Mouse (Mus musculus) cerebellum, adult 2 months (tissue): ENCODE measurements at regions not wholly inside any gene's neighbourhood (a gene's known extent, or its start where the extent isn't known, plus 50 kb on each side); places are given as distances from the start of the nearest gene placed in this dataset.

Source experiments
- DNase-seq, 2 experiments: peaks; one replicate each; pipeline ENCODE4 v3.0.0; 2021
- H3K27ac ChIP-seq: fragments of 200-500 bp; 2 replicates; pipeline ENCODE4 v1.5.1; 2012; ENCODE audit warnings: low read length, control low read depth, inconsistent platforms; ENCODE audit not compliant: insufficient read depth
- H3K27me3 ChIP-seq: fragments of 200-500 bp; 2 replicates; pipeline ENCODE4 v1.6.1; 2012; ENCODE audit warnings: inconsistent platforms, mild to moderate bottlenecking, low read length, moderate library complexity; ENCODE audit not compliant: control insufficient read depth, insufficient read depth
- H3K4me1 ChIP-seq: fragments of 200-500 bp; 2 replicates; pipeline ENCODE4 v1.6.1; 2011; ENCODE audit warnings: low read length; ENCODE audit not compliant: control insufficient read depth, insufficient read depth
- H3K4me3 ChIP-seq: fragments of 200-500 bp; replicated peaks from 2 replicates; pipeline ENCODE3; 2011; ENCODE audit warnings: mild to moderate bottlenecking, low read depth, low read length, control low read depth; ENCODE audit not compliant: insufficient read depth
- CTCF ChIP-seq: fragments of 200-500 bp; IDR thresholded peaks from 2 replicates; pipeline ENCODE4 v1.5.1; 2011; ENCODE audit warnings: low read depth, mild to moderate bottlenecking, control low read depth, low read length, moderate library complexity, borderline replicate concordance; ENCODE audit not compliant: insufficient read depth
- POLR2A ChIP-seq: fragments of 200-500 bp; IDR thresholded peaks from 2 replicates; pipeline ENCODE4 v1.6.1; 2011; ENCODE audit warnings: low read length, control low read depth, borderline replicate concordance; ENCODE audit not compliant: insufficient read depth

DNA sequence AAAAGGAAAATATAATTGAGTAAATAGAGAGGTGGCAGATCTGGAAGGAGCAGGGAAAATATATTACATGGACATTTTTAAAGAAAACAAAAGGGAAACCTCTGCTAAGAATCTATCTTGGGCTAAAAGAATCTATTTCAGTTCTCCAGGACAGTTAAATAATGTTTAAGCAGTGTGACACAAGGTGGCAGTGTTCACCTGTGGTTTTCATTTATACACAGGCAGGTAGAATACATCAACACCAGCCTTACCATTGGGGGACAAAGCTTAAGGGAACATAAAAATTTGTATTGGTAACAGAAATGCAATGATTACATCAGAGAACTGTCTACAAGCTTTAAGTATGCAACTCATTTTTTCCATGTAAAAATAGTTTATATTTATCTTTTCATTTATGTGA is 78.2 kb upstream of the Cldn34d start:
- H3K4me3 ChIP-seq: no peak overlapping the region
- peak; percentile 7 to 18 for DNase-seq
- H3K27ac ChIP-seq: no peak overlapping the region
- TF ChIP-seq POLR2A: no peak
- peak; percentile 35; the same call in 1 of the 2 replicates for TF ChIP-seq CTCF
- no peaks in the 10 kb centered on the region for H3K4me1 ChIP-seq
- H3K27me3 ChIP-seq: no peaks in the 10 kb centered on the region
